In genomic region chr17:34128944-34129791, GRCm38 (mm10) we compare ENCODE assay signal across 8 mouse cellular contexts. TPM values are rescaled to one million over a fixed set of nuclear protein-coding genes. Genes with fewer than 3 reads are reported as not detected.
A peak's percentile ranks its signal among the peaks of the same experiment; 100 is the strongest.
DNase-seq lines count a peak whose midpoint lies in the region; ATAC-seq lines count a peak whose summit lies in the region.

No protein-coding gene starts in this region.

- H3K4me1 ChIP-seq in lung, embryonic 16.5 days (replicated peaks; ENCODE audit: control insufficient read depth, insufficient read depth, low read length), result peaks cover 20% of the 10 kb centered on the region
- peaks cover 23% of the 10 kb centered on the region for H3K4me1 ChIP-seq in forebrain, embryonic 12.5 days
- H3K4me1 ChIP-seq in liver, embryonic 11.5 days (replicated peaks; ENCODE audit: control insufficient read depth, insufficient read depth, low read length), result peaks cover 36% of the 10 kb centered on the region

- no peak overlapping the region for H3K4me3 ChIP-seq in lung, embryonic 16.5 days (ENCODE audit: low read length)
- no peak overlapping the region; the same call in 1 of the 2 replicates for H3K4me3 ChIP-seq in forebrain, embryonic 12.5 days (replicated peaks)
- 0 out of 2 replicates have a peak overlapping the region, but pooled peaks have one; percentile 12 for H3K4me3 ChIP-seq in liver, embryonic 11.5 days (ENCODE audit: low read depth, low read length)

- no peak for DNase-seq in lung, postnatal 10 days
- no peak for DNase-seq in liver, embryonic 11.5 days (ENCODE audit: low spot score)
- peak; percentile 44 to 57 for DNase-seq in thymus, adult 18-20 months
- no peak for DNase-seq in adrenal gland, adult 2 months
- no peak for DNase-seq in gastrocnemius, postnatal 10 days

- no peaks in the 10 kb centered on the region for H3K9me3 ChIP-seq in lung, embryonic 16.5 days (ENCODE audit: control insufficient read depth, low read length)
- H3K9me3 ChIP-seq in forebrain, embryonic 12.5 days, result no peaks in the 10 kb centered on the region
- H3K9me3 ChIP-seq in liver, embryonic 11.5 days (ENCODE audit: control insufficient read depth, low read length), result no peaks in the 10 kb centered on the region

- H3K9ac ChIP-seq in lung, embryonic 16.5 days (ENCODE audit: low read length), result peak overlapping the region; percentile 21; the same call in 1 of the 2 replicates
- H3K9ac ChIP-seq in forebrain, embryonic 12.5 days, result no peak overlapping the region; the same call in 1 of the 2 replicates
- no peak overlapping the region; the same call in 1 of the 2 replicates for H3K9ac ChIP-seq in liver, embryonic 11.5 days (ENCODE audit: low read depth, low read length)

- 14% methylated on average over 18 of the region's 18 CpGs for WGBS in lung, embryonic 16.5 days
- 27% methylated on average over 18 of the region's 18 CpGs for WGBS in forebrain, embryonic 12.5 days
- 19% methylated on average over 18 of the region's 18 CpGs for WGBS in liver, embryonic 11.5 days

- no peaks in the 10 kb centered on the region; the same call in 1 of the 2 replicates for H3K36me3 ChIP-seq in lung, embryonic 16.5 days (ENCODE audit: control insufficient read depth, insufficient read depth, low read length)
- no peaks in the 10 kb centered on the region for H3K36me3 ChIP-seq in forebrain, embryonic 12.5 days (replicated peaks)
- no peaks in the 10 kb centered on the region for H3K36me3 ChIP-seq in liver, embryonic 11.5 days (ENCODE audit: control insufficient read depth, insufficient read depth, low read length)

- ATAC-seq in lung, embryonic 16.5 days (ENCODE audit: low read depth), result peak; percentile 39; the same call in 1 of the 2 replicates
- no peak for ATAC-seq in forebrain, embryonic 12.5 days (ENCODE audit: low FRiP score)
- no peak for ATAC-seq in liver, embryonic 11.5 days (replicated peaks; ENCODE audit: low FRiP score)
- no peak for ATAC-seq in erythroblast, adult 5-6 weeks (replicated peaks; ENCODE audit: low FRiP score, poor library complexity, severe bottlenecking)

- H3K27me3 ChIP-seq in lung, embryonic 16.5 days (ENCODE audit: control insufficient read depth, insufficient read depth, low read depth, low read length), result no peaks in the 10 kb centered on the region
- H3K27me3 ChIP-seq in forebrain, embryonic 12.5 days, result peaks cover 33% of the 10 kb centered on the region
- peaks cover 11% of the 10 kb centered on the region for H3K27me3 ChIP-seq in liver, embryonic 11.5 days (replicated peaks; ENCODE audit: control insufficient read depth, insufficient read depth, low read length)

- H3K27ac ChIP-seq in lung, embryonic 16.5 days (ENCODE audit: low read length), result no peak overlapping the region
- H3K27ac ChIP-seq in forebrain, embryonic 12.5 days, result no peak overlapping the region
- no peak overlapping the region for H3K27ac ChIP-seq in liver, embryonic 11.5 days (ENCODE audit: low read depth, low read length)

- peak overlapping the region; percentile 25; the same call in 1 of the 2 replicates for H3K4me2 ChIP-seq in lung, embryonic 16.5 days (ENCODE audit: low read depth, low read length)
- peak overlapping the region; percentile 32 for H3K4me2 ChIP-seq in forebrain, embryonic 12.5 days
- H3K4me2 ChIP-seq in liver, embryonic 11.5 days, result peak overlapping the region; percentile 34

RNA-seq across cellular contexts. Expression of gene Brd2, which starts 6.7 kb away (rescaled TPM):
- 97.8 and 100 TPM in 2 replicates for polyA plus RNA-seq in lung, embryonic 16.5 days (2015; fragmentation: Nextera tagmentation; extraction: Ambion mirVana)
- polyA plus RNA-seq in forebrain, embryonic 12.5 days (2016; fragmentation: Nextera tagmentation; extraction: Ambion mirVana), result 138 and 146 TPM in 2 replicates
- polyA plus RNA-seq in liver, embryonic 11.5 days (2014; fragmentation: Nextera tagmentation; extraction: Ambion mirVana), result 86.1 and 90.8 TPM in 2 replicates
- 36.1 and 75.0 TPM in 2 replicates for total RNA-seq in erythroblast, adult 5-6 weeks (2015; ENCODE audit: low replicate concordance)
- 114 and 135 TPM in 2 replicates for total RNA-seq in erythroblast, adult 5-6 weeks (2017; ENCODE audit: low replicate concordance)
- total RNA-seq in adrenal gland, adult 2 months (2021), result 100 to 1,000 TPM; 173 to 286 TPM
- 103 and 104 TPM in 2 replicates for polyA plus RNA-seq in adrenal gland, adult 2 months (2012; rRNA removed)
- total RNA-seq in gastrocnemius, postnatal 10 days (2021), result 100 to 1,000 TPM in 1 of 2 experiments, 10 to 100 TPM in 1; 91.9 to 114 TPM

RNA-seq across cellular contexts. Expression of gene H2-DMa, which starts 9.8 kb away (rescaled TPM):
- 11.8 and 12.7 TPM in 2 replicates for polyA plus RNA-seq in lung, embryonic 16.5 days (2015; fragmentation: Nextera tagmentation; extraction: Ambion mirVana)
- polyA plus RNA-seq in forebrain, embryonic 12.5 days (2016; fragmentation: Nextera tagmentation; extraction: Ambion mirVana), result 9.1 and 9.6 TPM in 2 replicates
- 5.6 and 5.9 TPM in 2 replicates for polyA plus RNA-seq in liver, embryonic 11.5 days (2014; fragmentation: Nextera tagmentation; extraction: Ambion mirVana)
- total RNA-seq in erythroblast, adult 5-6 weeks (2015; ENCODE audit: low replicate concordance), result 15.9 and 37.5 TPM in 2 replicates
- 11.7 and 13.3 TPM in 2 replicates for total RNA-seq in erythroblast, adult 5-6 weeks (2017; ENCODE audit: low replicate concordance)
- 10 to 100 TPM; 14.4 to 18.9 TPM for total RNA-seq in adrenal gland, adult 2 months (2021)
- polyA plus RNA-seq in adrenal gland, adult 2 months (2012; rRNA removed), result 24.2 and 27.4 TPM in 2 replicates
- 1 to 10 TPM; 4.6 to 6.1 TPM for total RNA-seq in gastrocnemius, postnatal 10 days (2021)

RNA-seq across cellular contexts. Expression of gene H2-DMb2, which starts 13.9 kb away (rescaled TPM):
- polyA plus RNA-seq in lung, embryonic 16.5 days (2015; fragmentation: Nextera tagmentation; extraction: Ambion mirVana), result 1.6 and 2.1 TPM in 2 replicates
- not detected in 2 replicates for polyA plus RNA-seq in forebrain, embryonic 12.5 days (2016; fragmentation: Nextera tagmentation; extraction: Ambion mirVana)
- 0.32 and 0.34 TPM in 2 replicates for polyA plus RNA-seq in liver, embryonic 11.5 days (2014; fragmentation: Nextera tagmentation; extraction: Ambion mirVana)
- 2.5 TPM in 1 of 2 replicates, not detected in the other for total RNA-seq in erythroblast, adult 5-6 weeks (2015; ENCODE audit: low replicate concordance)
- 3.2 and 3.6 TPM in 2 replicates for total RNA-seq in erythroblast, adult 5-6 weeks (2017; ENCODE audit: low replicate concordance)
- 1 to 10 TPM; 2.0 to 3.4 TPM for total RNA-seq in adrenal gland, adult 2 months (2021)
- polyA plus RNA-seq in adrenal gland, adult 2 months (2012; rRNA removed), result 1.3 and 2.3 TPM in 2 replicates
- under 1 TPM; 0.25 to 0.61 TPM for total RNA-seq in gastrocnemius, postnatal 10 days (2021)

RNA-seq across cellular contexts. Expression of gene H2-DMb1, which starts 23.7 kb away (rescaled TPM):
- 3.7 and 6.2 TPM in 2 replicates for polyA plus RNA-seq in lung, embryonic 16.5 days (2015; fragmentation: Nextera tagmentation; extraction: Ambion mirVana)
- polyA plus RNA-seq in forebrain, embryonic 12.5 days (2016; fragmentation: Nextera tagmentation; extraction: Ambion mirVana), result 0.38 and 0.69 TPM in 2 replicates
- 0.19 and 0.43 TPM in 2 replicates for polyA plus RNA-seq in liver, embryonic 11.5 days (2014; fragmentation: Nextera tagmentation; extraction: Ambion mirVana)
- 6.1 and 9.6 TPM in 2 replicates for total RNA-seq in erythroblast, adult 5-6 weeks (2015; ENCODE audit: low replicate concordance)
- total RNA-seq in erythroblast, adult 5-6 weeks (2017; ENCODE audit: low replicate concordance), result 7.1 and 15.8 TPM in 2 replicates
- total RNA-seq in adrenal gland, adult 2 months (2021), result 10 to 100 TPM in 1 of 2 experiments, 1 to 10 TPM in 1; 6.4 to 12.3 TPM
- 32.6 and 33.3 TPM in 2 replicates for polyA plus RNA-seq in adrenal gland, adult 2 months (2012; rRNA removed)
- 1 to 10 TPM; 1.4 to 1.8 TPM for total RNA-seq in gastrocnemius, postnatal 10 days (2021)

RNA-seq across cellular contexts. Expression of gene H2-Oa, which starts 37.0 kb away (rescaled TPM):
- polyA plus RNA-seq in lung, embryonic 16.5 days (2015; fragmentation: Nextera tagmentation; extraction: Ambion mirVana), result 0.23 and 1.0 TPM in 2 replicates
- polyA plus RNA-seq in forebrain, embryonic 12.5 days (2016; fragmentation: Nextera tagmentation; extraction: Ambion mirVana), result 0.27 and 0.41 TPM in 2 replicates
- 0.26 and 0.56 TPM in 2 replicates for polyA plus RNA-seq in liver, embryonic 11.5 days (2014; fragmentation: Nextera tagmentation; extraction: Ambion mirVana)
- total RNA-seq in erythroblast, adult 5-6 weeks (2015; ENCODE audit: low replicate concordance), result 0.84 and 7.9 TPM in 2 replicates
- total RNA-seq in erythroblast, adult 5-6 weeks (2017; ENCODE audit: low replicate concordance), result 1.1 TPM in 1 of 2 replicates, not detected in the other
- under 1 TPM in 1 of 2 experiments, not detected in 1; 0.62 TPM for total RNA-seq in adrenal gland, adult 2 months (2021)
- polyA plus RNA-seq in adrenal gland, adult 2 months (2012; rRNA removed), result 1.9 TPM in 2 replicates
- total RNA-seq in gastrocnemius, postnatal 10 days (2021), result not detected

Comparison
In these comparisons a context has a peak if more than half of its experiments do, and no peak if none do; other contexts are left out.
1. DNase-seq: peak in thymus, adult 18-20 months (2 of 2); none in lung, postnatal 10 days (single experiment), liver, embryonic 11.5 days (single experiment), adrenal gland, adult 2 months (single experiment) and gastrocnemius, postnatal 10 days (single experiment).
2. Peak in every context shown above with its lines, with median percentiles within 50 percentile points of each other: H3K4me2 ChIP-seq.